Mouse (Mus musculus) erythroblast, embryonic 14.5 days (primary cell): ENCODE results near the gene Cpne7. TPM values are rescaled to one million over a fixed set of nuclear protein-coding genes. Genes with fewer than 3 reads are reported as not detected.

Experiments
- H3K27me3 ChIP-seq: 2 replicates; pipeline ENCODE4 v1.6.1; 2012; ENCODE audit warnings: inconsistent platforms; ENCODE audit not compliant: control insufficient read depth
- H3K36me3 ChIP-seq: 2 replicates; pipeline ENCODE4 v1.6.1; 2012; ENCODE audit warnings: mild to moderate bottlenecking, inconsistent platforms; ENCODE audit not compliant: control insufficient read depth
- H3K4me1 ChIP-seq: 2 replicates; pipeline ENCODE4 v1.6.1; 2012; ENCODE audit warnings: inconsistent platforms; ENCODE audit not compliant: control insufficient read depth
- H3K4me3 ChIP-seq: replicated peaks from 2 replicates; pipeline ENCODE3; 2012; ENCODE audit warnings: moderate library complexity, mild to moderate bottlenecking, inconsistent platforms
- H3K9me3 ChIP-seq: 2 replicates; pipeline ENCODE4 v1.6.1; 2012; ENCODE audit warnings: low read length, inconsistent platforms, mixed read lengths; ENCODE audit not compliant: control insufficient read depth
- GATA1 ChIP-seq: IDR thresholded peaks from 2 replicates; pipeline ENCODE4 v1.6.1; 2012; ENCODE audit warnings: low read length, inconsistent platforms, mixed read lengths
- TAL1 ChIP-seq: IDR thresholded peaks from 3 replicates; pipeline ENCODE4 v1.6.1; 2012; ENCODE audit warnings: low read length, inconsistent platforms, mixed read lengths
- polyA plus RNA-seq: library from polyadenylated mRNA; stranded (reverse); fragments of >175 nt; gene quantifications from 2 replicates; pipeline ENCODE4 v1.2.3, GENCODE M21; 2012

Gene Cpne7
- polyA plus RNA-seq, 1 experiment: 0.08 TPM

GRCm38 (mm10) chr8:123108953-123109352 lies 8.2 kb upstream of the Cpne7 start:
- TF ChIP-seq GATA1 (no peak), TAL1 (no peak)
- Histone ChIP-seq H3K27me3 (no peaks in the 10 kb centered on the region; the same call in 1 of the 2 replicates), H3K9me3 (no peaks in the 10 kb centered on the region), H3K36me3 (peaks cover 22% of the 10 kb centered on the region), H3K4me1 (peaks cover 12% of the 10 kb centered on the region), H3K4me3 (no peak overlapping the region)

GRCm38 (mm10) chr8:123110649-123111048 lies 6.5 kb upstream of the Cpne7 start:
- peaks cover 6% of the 10 kb centered on the region for H3K27me3 ChIP-seq
- TF ChIP-seq GATA1: no peak
- TF ChIP-seq TAL1: no peak
- peaks cover 16% of the 10 kb centered on the region for H3K4me1 ChIP-seq
- peaks cover 5% of the 10 kb centered on the region for H3K36me3 ChIP-seq
- H3K4me3 ChIP-seq: no peak overlapping the region
- H3K9me3 ChIP-seq: no peaks in the 10 kb centered on the region

DNA sequence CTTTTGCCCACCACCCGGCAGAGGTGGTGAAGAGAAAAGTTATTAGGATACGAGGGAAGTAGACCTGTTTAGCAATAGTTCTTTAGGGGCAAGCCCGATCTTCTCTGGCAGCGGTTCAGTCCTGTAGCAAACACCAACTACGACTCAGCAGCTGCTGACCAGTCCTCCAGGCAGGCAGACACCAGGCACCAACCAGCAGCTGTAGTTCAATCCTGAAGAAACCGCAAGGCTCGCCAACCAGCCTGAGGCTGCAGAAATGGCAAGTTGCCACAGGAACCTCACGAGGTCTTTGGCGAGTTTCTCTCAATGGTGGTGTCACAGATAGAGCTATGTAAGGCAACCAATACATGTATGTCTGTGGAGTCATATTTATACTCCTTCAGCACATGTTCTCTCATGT lies 4.3 kb upstream of the Cpne7 start:
- Histone ChIP-seq H3K4me1 (peaks cover 38% of the 10 kb centered on the region), H3K36me3 (no peaks in the 10 kb centered on the region), H3K9me3 (no peaks in the 10 kb centered on the region; the same call in 1 of the 2 replicates), H3K27me3 (peaks cover 28% of the 10 kb centered on the region), H3K4me3 (no peak overlapping the region)
- TF ChIP-seq TAL1: no peak

DNA sequence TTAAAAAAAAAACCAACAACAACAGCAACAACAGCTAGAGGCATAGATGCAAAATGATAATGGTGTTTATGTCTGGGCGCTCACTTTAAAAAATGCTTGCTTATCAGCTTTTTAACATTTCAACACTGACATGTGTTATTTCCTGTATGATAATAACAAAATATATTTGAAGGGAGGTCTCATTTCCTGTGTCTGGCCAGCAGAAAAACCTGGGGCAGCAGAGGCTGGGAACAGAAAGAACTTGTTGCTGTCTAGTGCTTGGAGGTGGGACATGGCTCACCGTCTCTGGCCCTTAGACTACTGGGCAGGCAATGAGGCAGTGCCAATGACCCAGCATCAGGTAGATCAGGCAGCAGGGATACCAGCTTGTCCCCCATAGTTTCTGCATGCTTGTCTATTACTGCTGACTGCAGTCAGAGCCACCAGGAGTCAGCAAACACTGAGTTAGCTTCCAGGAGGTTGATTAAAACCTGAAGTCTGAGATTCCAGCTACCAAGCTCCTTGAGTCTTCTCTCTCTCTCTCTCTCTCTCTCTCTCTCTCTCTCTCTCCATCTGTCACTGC lies 3.2 kb upstream of the Cpne7 start:
- peaks cover 39% of the 10 kb centered on the region for H3K27me3 ChIP-seq
- no peak for TF ChIP-seq TAL1
- no peak for TF ChIP-seq GATA1
- peaks cover 49% of the 10 kb centered on the region for H3K4me1 ChIP-seq
- H3K9me3 ChIP-seq: no peaks in the 10 kb centered on the region; the same call in 1 of the 2 replicates
- H3K36me3 ChIP-seq: no peaks in the 10 kb centered on the region
- H3K4me3 ChIP-seq: no peak overlapping the region

DNA sequence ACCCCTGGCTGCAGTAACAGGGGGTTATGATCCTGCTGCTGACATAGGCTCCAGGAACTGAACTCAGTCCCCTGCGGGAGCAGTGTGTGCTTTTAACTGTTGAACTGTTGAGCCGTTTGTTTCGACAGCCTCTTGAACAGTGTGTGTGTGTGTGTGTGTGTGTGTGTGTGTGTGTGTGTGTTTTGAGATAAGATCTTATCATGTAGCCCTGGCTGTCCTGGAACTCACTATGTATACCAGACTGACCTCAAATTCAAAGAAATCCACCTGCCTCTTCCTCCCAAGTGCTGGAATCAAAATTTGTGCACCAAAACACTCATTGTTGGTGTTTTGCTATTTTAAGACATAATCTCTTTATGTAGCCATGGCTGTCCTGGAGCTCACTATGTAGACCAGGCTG lies 2.5 kb upstream of the Cpne7 start:
- Histone ChIP-seq H3K36me3 (no peaks in the 10 kb centered on the region), H3K9me3 (no peaks in the 10 kb centered on the region; the same call in 1 of the 2 replicates), H3K27me3 (peaks cover 46% of the 10 kb centered on the region), H3K4me3 (no peak overlapping the region), H3K4me1 (peaks cover 50% of the 10 kb centered on the region)
- TF ChIP-seq GATA1 (no peak), TAL1 (no peak)

DNA sequence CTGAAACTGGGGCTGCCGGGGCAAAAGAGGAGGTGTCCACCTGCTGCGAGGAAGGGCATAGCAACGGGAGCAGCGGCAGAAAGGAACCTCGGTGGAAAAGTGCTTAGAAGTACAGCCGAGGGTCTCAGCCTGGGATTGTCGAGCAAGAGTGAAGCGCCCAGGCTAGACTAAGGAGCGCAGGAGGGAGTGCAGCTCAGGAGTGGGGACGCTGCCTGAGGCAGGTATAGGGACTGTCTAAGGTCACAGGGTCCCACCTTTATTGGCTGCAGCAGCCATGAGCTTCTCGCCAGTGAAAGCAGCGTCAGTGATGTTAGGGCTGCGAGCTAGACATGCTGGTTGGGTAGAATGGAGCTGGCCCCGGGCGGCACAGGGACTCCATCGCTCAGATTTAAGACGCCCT lies 570 bp downstream of the Cpne7 start:
- TF ChIP-seq TAL1: no peak
- TF ChIP-seq GATA1: no peak
- peak overlapping the region; percentile 53 for H3K4me3 ChIP-seq
- H3K9me3 ChIP-seq: no peaks in the 10 kb centered on the region; the same call in 1 of the 2 replicates
- H3K27me3 ChIP-seq: peaks cover 55% of the 10 kb centered on the region
- H3K4me1 ChIP-seq: peaks cover 46% of the 10 kb centered on the region
- no peaks in the 10 kb centered on the region for H3K36me3 ChIP-seq

DNA sequence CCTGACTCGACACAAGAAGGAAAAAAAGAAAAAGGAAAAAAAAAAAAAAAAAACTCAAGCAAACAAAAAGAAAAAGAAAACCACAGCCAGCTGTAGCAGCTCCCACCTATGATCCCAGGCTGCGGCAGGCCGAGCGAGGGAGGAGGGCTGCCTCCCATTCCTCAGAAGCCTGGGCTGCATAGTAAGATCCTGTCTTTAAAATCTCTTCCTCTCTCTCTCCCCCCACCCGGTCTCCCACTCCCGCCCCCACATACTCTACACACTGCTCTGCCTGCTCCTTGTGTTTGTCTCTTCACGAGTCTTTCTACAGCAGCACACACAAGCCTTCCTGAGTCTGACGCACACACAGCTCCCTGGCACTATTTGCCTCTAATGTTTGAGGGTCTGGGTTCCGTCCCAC lies 4.9 kb downstream of the Cpne7 start:
- Histone ChIP-seq H3K27me3 (peaks cover 57% of the 10 kb centered on the region), H3K9me3 (no peaks in the 10 kb centered on the region; the same call in 1 of the 2 replicates), H3K36me3 (no peaks in the 10 kb centered on the region), H3K4me3 (no peak overlapping the region), H3K4me1 (peaks cover 30% of the 10 kb centered on the region)
- TF ChIP-seq TAL1 (no peak), GATA1 (no peak)

- H3K36me3 ChIP-seq: no peaks in the 10 kb centered on the region
- TF ChIP-seq TAL1 (no peak), GATA1 (no peak)
- peaks cover 56% of the 10 kb centered on the region for H3K27me3 ChIP-seq
- H3K4me1 ChIP-seq: peaks cover 24% of the 10 kb centered on the region
- H3K4me3 ChIP-seq: no peak overlapping the region
- H3K9me3 ChIP-seq: no peaks in the 10 kb centered on the region; the same call in 1 of the 2 replicates
Observed at GRCm38 (mm10) chr8:123122670-123123069, 5.5 kb downstream of the Cpne7 start.

GRCm38 (mm10) chr8:123126193-123126816 lies 9.1 kb downstream of the Cpne7 start:
- Histone ChIP-seq H3K4me1 (peaks cover 10% of the 10 kb centered on the region), H3K36me3 (no peaks in the 10 kb centered on the region), H3K27me3 (peaks cover 43% of the 10 kb centered on the region), H3K9me3 (no peaks in the 10 kb centered on the region), H3K4me3 (no peak overlapping the region)
- TF ChIP-seq TAL1: no peak
- no peak for TF ChIP-seq GATA1

- Histone ChIP-seq H3K4me3 (no peak overlapping the region), H3K36me3 (no peaks in the 10 kb centered on the region), H3K27me3 (peaks cover 34% of the 10 kb centered on the region), H3K9me3 (peaks cover 6% of the 10 kb centered on the region), H3K4me1 (peaks cover 7% of the 10 kb centered on the region)
- no peak for TF ChIP-seq TAL1
- TF ChIP-seq GATA1: no peak
Observed at GRCm38 (mm10) chr8:123131041-123131440, 13.9 kb downstream of the Cpne7 start.
